Mouse (Mus musculus): ENCODE measurements around the gene Eef1akmt4. TPM values are rescaled to one million over a fixed set of nuclear protein-coding genes. Genes with fewer than 3 reads are reported as not detected.
"Not testable (repeated sequence)": the region's sequence is repeated elsewhere in the genome, so short reads cannot be mapped to it uniquely, and the experiment has no call there.

Eef1akmt4 gene
- polyA plus RNA-seq, 1 experiment from 2014 or later = 16.3 TPM

DNA sequence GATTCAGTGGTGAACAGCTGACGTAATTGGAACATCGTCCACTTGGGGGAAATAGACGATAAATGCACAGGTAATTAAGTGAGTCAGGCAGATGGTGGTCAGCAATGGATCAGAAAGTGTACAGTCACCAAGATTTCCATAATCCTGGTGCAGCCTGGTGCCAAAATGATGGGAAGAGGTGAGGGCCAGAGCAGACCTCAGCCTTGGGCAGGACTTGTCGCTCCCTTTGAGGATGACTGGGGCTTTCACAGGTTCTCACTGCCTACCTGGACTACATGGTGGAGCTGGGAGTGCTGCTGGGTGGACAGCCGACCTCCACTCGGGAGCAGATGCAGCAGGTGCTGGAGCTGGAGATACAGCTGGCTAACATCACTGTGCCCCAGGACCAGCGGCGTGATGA is 26.0 kb downstream of the Eef1akmt4 start:
- no peak overlapping the region for H3K4me2 ChIP-seq (replicated peaks)
- H3K4me1 ChIP-seq = peaks cover 21% of the 10 kb centered on the region
- H3K27ac ChIP-seq (replicated peaks) = peak overlapping the region; percentile 79; the same call in 1 of the 2 replicates
- no peaks in the 10 kb centered on the region for H3K36me3 ChIP-seq
- H3K9me3 ChIP-seq = no peaks in the 10 kb centered on the region
- H3K27me3 ChIP-seq = no peaks in the 10 kb centered on the region
- H3K4me3 ChIP-seq = no peak overlapping the region
- ATAC-seq (replicated peaks) = no peak
- 88% methylated on average over 8 of the region's 8 CpGs for WGBS
- no peak overlapping the region for H3K9ac ChIP-seq (replicated peaks)

DNA sequence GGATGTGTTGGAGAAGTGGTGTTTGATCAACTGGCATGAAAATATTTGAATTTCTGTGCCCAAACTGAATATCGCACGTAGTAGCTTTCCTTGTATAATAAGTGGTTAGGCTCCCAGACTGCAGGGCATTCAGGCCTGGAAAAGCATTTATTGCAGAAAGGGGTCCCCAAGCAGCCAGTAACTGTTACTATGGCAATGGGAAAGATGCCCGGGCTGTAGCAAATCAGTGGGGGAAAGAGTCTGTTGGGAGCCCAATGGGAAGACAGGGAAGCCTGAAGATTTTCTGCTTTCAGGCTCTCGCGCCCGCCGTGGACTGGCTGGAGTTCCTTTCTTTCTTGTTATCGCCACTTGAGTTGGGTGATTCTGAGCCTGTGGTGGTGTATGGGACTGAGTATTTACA is 27.0 kb downstream of the Eef1akmt4 start:
- H3K36me3 ChIP-seq = 0 out of 2 replicates have a peak, but pooled peaks cover 4% of the 10 kb centered on the region
- H3K27me3 ChIP-seq = no peaks in the 10 kb centered on the region
- 45% methylated on average over 8 of the region's 8 CpGs for WGBS
- peak overlapping the region; percentile 35 for H3K4me2 ChIP-seq (replicated peaks)
- no peak overlapping the region for H3K9ac ChIP-seq (replicated peaks)
- peak; percentile 78 for ATAC-seq (replicated peaks)
- H3K27ac ChIP-seq (replicated peaks) = peak overlapping the region; percentile 79
- H3K4me1 ChIP-seq = peaks cover 21% of the 10 kb centered on the region
- H3K4me3 ChIP-seq = 0 out of 2 replicates have a peak overlapping the region, but pooled peaks have one; percentile 6
- H3K9me3 ChIP-seq = no peaks in the 10 kb centered on the region

DNA sequence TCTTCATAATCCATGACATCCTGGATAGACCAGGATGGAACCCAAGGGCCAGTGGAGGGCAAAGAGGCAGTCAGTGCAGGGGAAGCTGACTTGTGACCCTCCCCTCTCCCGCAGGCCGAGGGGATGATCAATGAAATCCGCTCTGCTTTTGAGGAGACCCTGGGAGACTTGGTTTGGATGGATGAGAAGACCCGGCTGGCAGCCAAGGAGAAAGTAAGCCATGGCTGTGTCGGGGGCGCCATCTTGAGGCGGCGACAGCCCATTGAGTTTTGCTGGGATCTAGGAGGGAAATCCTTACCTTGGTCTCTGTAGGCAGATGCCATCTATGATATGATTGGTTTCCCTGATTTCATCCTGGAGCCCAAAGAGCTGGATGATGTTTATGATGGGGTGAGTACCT is 30.8 kb downstream of the Eef1akmt4 start:
- Histone ChIP-seq H3K9ac (replicated peaks) (no peak overlapping the region), H3K4me1 (peaks cover 21% of the 10 kb centered on the region), H3K27me3 (no peaks in the 10 kb centered on the region), H3K4me3 (no peak overlapping the region), H3K36me3 (0 out of 2 replicates have a peak, but pooled peaks cover 5% of the 10 kb centered on the region), H3K4me2 (replicated peaks) (no peak overlapping the region), H3K27ac (replicated peaks) (no peak overlapping the region), H3K9me3 (no peaks in the 10 kb centered on the region)
- WGBS = 3% methylated on average over 8 of the region's 8 CpGs
- ATAC-seq (replicated peaks) = peak; percentile 57

DNA sequence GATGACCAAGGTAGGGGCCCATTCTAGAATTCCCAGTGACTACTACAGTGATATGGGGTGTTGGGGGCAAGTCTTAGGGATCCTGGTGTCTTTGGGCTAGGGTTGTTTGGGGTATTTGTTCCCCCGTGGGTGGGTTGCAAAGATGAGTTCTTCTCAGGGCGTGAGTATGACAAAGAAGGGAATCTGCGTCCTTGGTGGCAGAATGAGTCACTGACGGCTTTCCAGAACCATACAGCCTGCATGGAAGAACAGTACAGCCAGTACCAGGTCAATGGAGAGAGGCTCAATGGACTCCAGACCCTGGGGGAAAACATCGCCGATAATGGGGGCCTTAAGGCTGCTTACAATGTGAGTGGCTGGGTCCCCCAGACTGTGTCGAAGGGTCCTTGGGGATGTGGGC is 32.5 kb downstream of the Eef1akmt4 start:
- H3K27me3 ChIP-seq = no peaks in the 10 kb centered on the region
- H3K9ac ChIP-seq (replicated peaks) = no peak overlapping the region
- ATAC-seq (replicated peaks) = no peak
- H3K27ac ChIP-seq (replicated peaks) = no peak overlapping the region
- no peak overlapping the region for H3K4me3 ChIP-seq
- H3K36me3 ChIP-seq = 0 out of 2 replicates have a peak, but pooled peaks cover 5% of the 10 kb centered on the region
- H3K4me2 ChIP-seq (replicated peaks) = no peak overlapping the region
- no peaks in the 10 kb centered on the region for H3K9me3 ChIP-seq
- H3K4me1 ChIP-seq = peaks cover 6% of the 10 kb centered on the region
- WGBS = 94% methylated on average over 7 of the region's 7 CpGs

DNA sequence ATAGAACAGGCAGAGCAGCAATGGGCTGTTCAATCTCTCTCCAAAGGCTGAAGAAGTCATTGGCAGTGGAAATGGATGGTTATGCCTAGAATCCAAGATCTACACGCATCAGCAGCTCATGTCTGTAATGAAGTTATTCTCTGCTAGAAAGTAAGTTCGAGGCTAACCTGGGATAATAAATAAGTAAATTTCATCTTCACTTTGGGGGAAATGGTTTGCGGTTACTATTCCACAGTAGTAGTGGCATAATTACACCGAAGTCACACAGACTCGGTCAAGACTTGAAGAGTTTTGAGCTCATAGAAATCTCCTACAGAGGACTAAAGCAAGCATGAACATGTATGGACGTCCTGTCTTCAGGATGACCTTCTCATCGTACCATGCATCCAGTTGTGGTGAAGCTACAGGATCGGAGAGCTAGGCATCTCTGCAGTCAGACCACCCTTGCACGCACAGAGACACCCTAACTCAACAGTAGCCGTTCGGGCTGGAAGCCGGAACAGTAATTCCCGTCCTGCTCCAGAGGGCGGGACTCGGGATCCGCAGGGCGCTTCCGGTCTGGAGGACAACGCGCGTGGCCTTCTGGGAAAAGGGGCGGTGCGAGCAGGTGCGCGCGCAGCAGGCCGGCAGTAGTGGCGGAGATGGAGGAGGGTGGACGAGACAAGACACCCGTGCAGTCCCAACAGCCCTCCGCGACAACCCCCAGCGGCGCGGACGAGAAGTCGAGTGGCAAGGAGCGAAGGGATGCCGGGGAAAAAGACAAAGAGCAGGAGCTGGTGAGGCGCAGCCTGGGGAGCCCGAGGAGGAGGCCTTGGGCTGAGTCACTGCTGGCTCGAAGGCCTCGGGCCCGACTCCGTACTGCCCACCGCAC is 39.9 kb downstream of the Eef1akmt4 start, which contains the start of gene Psmd2:
Psmd2 (plus strand) TSS at position 577 of the 871 bp plus-strand sequence.
- H3K9me3 ChIP-seq = no peaks in the 10 kb centered on the region

DNA sequence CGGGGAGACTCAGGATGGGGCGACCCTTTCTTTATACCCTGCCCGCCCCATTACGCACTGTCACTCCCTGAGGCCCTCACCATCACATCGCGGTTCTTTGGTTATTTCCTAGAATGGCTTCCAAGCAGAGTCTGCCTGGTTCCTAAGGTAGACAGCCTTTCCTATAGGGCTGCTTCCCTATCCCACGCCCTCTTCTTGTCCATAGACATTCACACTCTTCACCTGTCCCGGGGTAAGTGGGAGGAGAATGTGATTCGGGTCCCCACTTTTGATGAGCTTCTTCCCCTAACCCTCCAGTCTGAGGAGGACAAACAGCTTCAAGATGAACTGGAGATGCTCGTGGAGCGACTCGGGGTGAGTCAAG is 40.5 kb downstream of the Eef1akmt4 start:
- Histone ChIP-seq H3K36me3 (peaks cover 25% of the 10 kb centered on the region), H3K4me3 (peak overlapping the region; percentile 95), H3K4me1 (peaks cover 21% of the 10 kb centered on the region), H3K9me3 (no peaks in the 10 kb centered on the region), H3K4me2 (replicated peaks) (peak overlapping the region; percentile 89), H3K27me3 (no peaks in the 10 kb centered on the region), H3K9ac (replicated peaks) (peak overlapping the region; percentile 93), H3K27ac (replicated peaks) (peak overlapping the region; percentile 83)
- peak; percentile 42; the same call in 1 of the 2 replicates for ATAC-seq (replicated peaks)
- WGBS = 9% methylated on average over 12 of the region's 12 CpGs

More for the DNA sequence above, 39.9 kb downstream of the Eef1akmt4 start, which contains the start of gene Psmd2:
- peaks cover 21% of the 10 kb centered on the region for H3K4me1 ChIP-seq
- H3K4me3 ChIP-seq = peak within 1 kb of the TSS; percentile 95
- H3K27me3 ChIP-seq = no peaks in the 10 kb centered on the region
- H3K36me3 ChIP-seq = peaks cover 19% of the 10 kb centered on the region
- peak; percentile 97 for ATAC-seq (replicated peaks)
- H3K9ac ChIP-seq (replicated peaks) = peak within 1 kb of the TSS; percentile 93
- peak within 1 kb of the TSS; percentile 89 for H3K4me2 ChIP-seq (replicated peaks)
- H3K27ac ChIP-seq (replicated peaks) = peak within 1 kb of the TSS; percentile 83
- WGBS = 2% methylated on average over 46 of the region's 46 CpGs

DNA sequence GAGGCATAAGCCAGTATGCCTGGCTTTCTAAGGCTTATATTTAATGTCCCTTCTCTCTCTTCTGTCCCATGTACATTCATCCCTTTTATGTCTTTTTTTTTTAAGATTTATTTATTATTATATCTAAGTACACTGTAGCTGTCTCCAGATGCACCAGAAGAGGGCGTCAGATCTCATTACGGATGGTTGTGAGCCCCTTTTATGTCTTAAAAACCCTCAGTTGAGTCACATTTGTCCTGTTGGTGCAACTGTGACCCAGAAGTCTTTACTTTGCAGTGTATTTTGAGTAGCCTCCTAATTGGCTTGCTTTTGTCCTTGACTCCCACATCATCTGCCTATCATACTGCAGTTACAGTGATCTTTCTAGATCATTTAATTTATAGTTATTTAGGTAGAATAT is 41.9 kb downstream of the Eef1akmt4 start:
- ATAC-seq (replicated peaks) = no peak
- H3K9ac ChIP-seq (replicated peaks) = no peak overlapping the region
- H3K27ac ChIP-seq (replicated peaks) = no peak overlapping the region
- no peaks in the 10 kb centered on the region for H3K27me3 ChIP-seq
- H3K9me3 ChIP-seq = no peaks in the 10 kb centered on the region
- H3K4me1 ChIP-seq = peaks cover 21% of the 10 kb centered on the region
- H3K4me3 ChIP-seq = no peak overlapping the region
- H3K4me2 ChIP-seq (replicated peaks) = no peak overlapping the region
- WGBS = 41% methylated on average over 2 of the region's 2 CpGs
- H3K36me3 ChIP-seq = peaks cover 39% of the 10 kb centered on the region

DNA sequence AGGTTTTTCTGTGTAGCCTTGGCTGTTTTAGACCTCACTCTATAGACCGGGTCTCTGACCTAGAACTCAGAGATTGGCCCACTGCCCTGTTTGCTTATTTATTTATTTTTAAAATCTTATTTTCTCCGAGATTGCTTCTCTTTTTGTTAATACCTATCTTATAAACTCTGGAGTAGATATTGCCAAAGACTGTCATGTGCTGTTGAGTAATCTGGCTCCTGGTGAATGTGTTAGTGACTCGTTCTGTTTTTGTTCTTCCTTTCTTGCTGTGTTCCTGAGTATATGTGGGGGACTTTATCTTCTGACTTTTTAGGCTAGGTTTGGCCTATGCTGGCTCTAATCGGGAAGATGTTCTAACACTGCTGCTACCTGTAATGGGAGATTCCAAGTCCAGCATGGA is 46.3 kb downstream of the Eef1akmt4 start:
- peaks cover 8% of the 10 kb centered on the region for H3K4me1 ChIP-seq
- H3K27me3 ChIP-seq = no peaks in the 10 kb centered on the region
- H3K36me3 ChIP-seq = peaks cover 81% of the 10 kb centered on the region
- H3K27ac ChIP-seq (replicated peaks) = no peak overlapping the region
- no peak overlapping the region for H3K4me2 ChIP-seq (replicated peaks)
- no peak overlapping the region for H3K9ac ChIP-seq (replicated peaks)
- WGBS = 92% methylated on average over 4 of the region's 4 CpGs
- no peak overlapping the region for H3K4me3 ChIP-seq
- H3K9me3 ChIP-seq = no peaks in the 10 kb centered on the region
- ATAC-seq (replicated peaks) = no peak

DNA sequence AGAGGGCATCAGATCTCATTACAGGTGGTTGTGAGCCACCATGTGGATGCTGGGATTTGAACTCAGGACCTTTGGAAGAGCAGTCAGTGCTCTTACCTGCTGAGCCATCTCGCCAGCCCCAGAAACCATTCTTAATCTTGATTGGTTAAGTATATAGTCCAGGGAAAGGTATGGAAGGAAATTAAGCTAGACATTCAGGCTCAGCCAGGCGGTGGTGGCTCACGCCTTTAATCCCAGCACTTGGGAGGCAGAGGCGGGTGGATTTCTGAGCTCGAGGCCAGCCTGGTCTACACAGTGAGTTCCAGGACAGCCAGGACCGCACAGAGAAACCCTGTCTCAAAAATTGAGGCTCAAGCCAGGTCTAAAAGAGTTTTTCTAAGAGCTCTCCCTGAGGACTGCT is 56.6 kb downstream of the Eef1akmt4 start, which contains the start of gene Eif4g1:
Eif4g1 (plus strand) TSS at position 301 of the 400 bp plus-strand sequence.
- not testable (repeated sequence) for H3K4me1 ChIP-seq; H3K27me3 ChIP-seq; H3K4me3 ChIP-seq; ATAC-seq (replicated peaks); H3K9me3 ChIP-seq; H3K4me2 ChIP-seq (replicated peaks); H3K27ac ChIP-seq (replicated peaks); H3K9ac ChIP-seq (replicated peaks)
- peaks cover 12% of the 10 kb centered on the region for H3K36me3 ChIP-seq
- WGBS = 98% methylated on average over 5 of the region's 6 CpGs

MicroRNAs within 50 kb of the gene (microRNA counts, 519-probe panel; counts per million panel counts)
- microRNA mmu-miR-1224 = 2,432 counts per million, percentile 50 among the panel's probes with 10 or more counts

Small RNAs within 50 kb of the gene (microRNA-seq; reads per million reads assigned to microRNA genes)
- gene Mir1224 = 7.7 reads per million, percentile 23 among the genes with 10 or more reads in this experiment

Other genes with a start within 250 kb of the Eef1akmt4 start
- 143 and 144 TPM in 2 replicates for gene Abcc5, start 185.2 kb upstream of the Eef1akmt4 start, polyA plus RNA-seq (2015; fragmentation: Nextera tagmentation; extraction: Ambion mirVana)
- 96.8 and 98.9 TPM in 2 replicates for gene Eif2b5, start 112.8 kb upstream of the Eef1akmt4 start, polyA plus RNA-seq (2015; fragmentation: Nextera tagmentation; extraction: Ambion mirVana)
- 33.3 and 33.7 TPM in 2 replicates for gene Dvl3, start 94.6 kb upstream of the Eef1akmt4 start, polyA plus RNA-seq (2015; fragmentation: Nextera tagmentation; extraction: Ambion mirVana)
- 1,124 and 1,145 TPM in 2 replicates for gene Ap2m1, start 76.1 kb upstream of the Eef1akmt4 start, polyA plus RNA-seq (2015; fragmentation: Nextera tagmentation; extraction: Ambion mirVana)
- 74.0 and 74.5 TPM in 2 replicates for gene Abcf3, start 63.0 kb upstream of the Eef1akmt4 start, polyA plus RNA-seq (2015; fragmentation: Nextera tagmentation; extraction: Ambion mirVana)
- 4.3 and 5.3 TPM in 2 replicates for gene Vwa5b2, start 22.1 kb upstream of the Eef1akmt4 start, polyA plus RNA-seq (2015; fragmentation: Nextera tagmentation; extraction: Ambion mirVana)
- not detected in 2 replicates for gene Gm49333, start within 50 bp of the Eef1akmt4 start, polyA plus RNA-seq (2015; fragmentation: Nextera tagmentation; extraction: Ambion mirVana)
- gene Alg3, start 142 bp downstream of the Eef1akmt4 start, polyA plus RNA-seq (2015; fragmentation: Nextera tagmentation; extraction: Ambion mirVana) = 30.5 and 34.0 TPM in 2 replicates
- 19.2 and 20.9 TPM in 2 replicates for gene Camk2n2, start 9.7 kb downstream of the Eef1akmt4 start, polyA plus RNA-seq (2015; fragmentation: Nextera tagmentation; extraction: Ambion mirVana)
- 11.9 and 12.7 TPM in 2 replicates for gene Ece2, start 18.2 kb downstream of the Eef1akmt4 start, polyA plus RNA-seq (2015; fragmentation: Nextera tagmentation; extraction: Ambion mirVana)
- gene Psmd2, start 40.1 kb downstream of the Eef1akmt4 start, polyA plus RNA-seq (2015; fragmentation: Nextera tagmentation; extraction: Ambion mirVana) = 379 and 388 TPM in 2 replicates
- gene Eif4g1, start 56.7 kb downstream of the Eef1akmt4 start, polyA plus RNA-seq (2015; fragmentation: Nextera tagmentation; extraction: Ambion mirVana) = 137 and 140 TPM in 2 replicates
- gene Fam131a, start 81.6 kb downstream of the Eef1akmt4 start, polyA plus RNA-seq (2015; fragmentation: Nextera tagmentation; extraction: Ambion mirVana) = 51.8 and 54.4 TPM in 2 replicates
- gene Polr2h, start 106.1 kb downstream of the Eef1akmt4 start, polyA plus RNA-seq (2015; fragmentation: Nextera tagmentation; extraction: Ambion mirVana) = 86.4 and 96.1 TPM in 2 replicates
- 19.2 and 19.8 TPM in 2 replicates for gene Clcn2, start 106.2 kb downstream of the Eef1akmt4 start, polyA plus RNA-seq (2015; fragmentation: Nextera tagmentation; extraction: Ambion mirVana)
- gene Chrd, start 121.5 kb downstream of the Eef1akmt4 start, polyA plus RNA-seq (2015; fragmentation: Nextera tagmentation; extraction: Ambion mirVana) = 3.5 and 3.7 TPM in 2 replicates
- gene Thpo, start 122.9 kb downstream of the Eef1akmt4 start, polyA plus RNA-seq (2015; fragmentation: Nextera tagmentation; extraction: Ambion mirVana) = 0.80 and 0.91 TPM in 2 replicates